Mouse (Mus musculus) intestine, embryonic 14.5 days (tissue): ENCODE data around the gene Hist1h2ah. TPM values are rescaled to one million over a fixed set of nuclear protein-coding genes. Genes with fewer than 3 reads are reported as not detected.
"Not testable (repeated sequence)": the region's sequence is repeated elsewhere in the genome, so short reads cannot be mapped to it uniquely, and the experiment has no call there.

Experiments used
- ATAC-seq: fragments of 200-750 bp; cut with Nextera tagmentation; replicated peaks from 2 replicates; pipeline ENCODE4 v1.8.0; 2017; ENCODE audit warnings: low read depth, moderate number of reproducible peaks, moderate TSS enrichment, moderate library complexity; ENCODE audit not compliant: low FRiP score, low TSS enrichment
- DNase-seq: peaks from one replicate; pipeline ENCODE4 v3.0.0-alpha.2; 2018; ENCODE audit warnings: low spot score
- H3K27ac ChIP-seq: fragments of 300-500 bp; sonication (generic); 2 replicates; pipeline ENCODE4 v1.5.1; 2014; ENCODE audit warnings: low read depth, mild to moderate bottlenecking, control low read depth
- H3K27me3 ChIP-seq: fragments of 300-500 bp; sonication (generic); replicated peaks from 2 replicates; pipeline ENCODE4 v1.6.1; 2014; ENCODE audit warnings: low read length, control low read depth; ENCODE audit not compliant: control insufficient read depth, insufficient read depth
- H3K36me3 ChIP-seq: fragments of 300-500 bp; sonication (generic); 2 replicates; pipeline ENCODE4 v1.6.1; 2014; ENCODE audit warnings: low read length, control low read depth; ENCODE audit not compliant: control insufficient read depth, insufficient read depth
- H3K4me1 ChIP-seq: fragments of 300-500 bp; sonication (generic); replicated peaks from 2 replicates; pipeline ENCODE4 v1.6.1; 2014; ENCODE audit warnings: low read length, control low read depth, mixed read lengths; ENCODE audit not compliant: control insufficient read depth, insufficient read depth
- H3K4me2 ChIP-seq: fragments of 300-500 bp; sonication (generic); 2 replicates; pipeline ENCODE4 v1.6.1; 2014; ENCODE audit warnings: low read length
- H3K4me3 ChIP-seq: fragments of 300-500 bp; sonication (generic); 2 replicates; pipeline ENCODE4 v1.5.1; 2014; ENCODE audit warnings: low read depth, low read length, control low read depth, mixed read lengths
- H3K9ac ChIP-seq: fragments of 300-500 bp; sonication (generic); 2 replicates; pipeline ENCODE4 v1.6.1; 2014; ENCODE audit warnings: mild to moderate bottlenecking, low read length
- H3K9me3 ChIP-seq: fragments of 300-500 bp; sonication (generic); 2 replicates; pipeline ENCODE4 v1.6.1; 2016; ENCODE audit warnings: low read length, control low read depth; ENCODE audit not compliant: control insufficient read depth
- WGBS: fragments of 180-500 bp; shearing (Covaris S2); extraction: QIAGEN DNeasy Blood & Tissue Kit; methylation state at CpG from one replicate; pipeline ENCODE4 v1.1.7; 2014; 5-methylcytosine and 5-hydroxymethylcytosine counted together
- polyA plus RNA-seq: library from polyadenylated mRNA; unstranded; fragments of >200 nt; fragmentation: Nextera tagmentation; extraction: Ambion mirVana; gene quantifications from 2 replicates; pipeline ENCODE4 v1.2.1, GENCODE M21; 2014

Hist1h2ah gene
- polyA plus RNA-seq, 1 experiment from 2014 or later: 19.7 TPM

GRCm38 (mm10) chr13:22049041-22049440, 13.7 kb upstream of the Hist1h2ah start:
- Histone ChIP-seq H3K4me1 (no peaks in the 10 kb centered on the region; the same call in 1 of the 2 replicates), H3K9ac (no peak overlapping the region), H3K9me3 (no peaks in the 10 kb centered on the region), H3K27me3 (no peaks in the 10 kb centered on the region), H3K27ac (no peak overlapping the region), H3K4me2 (no peak overlapping the region), H3K36me3 (no peaks in the 10 kb centered on the region), H3K4me3 (no peak overlapping the region)
- no peak for ATAC-seq
- DNase-seq: no peak
- WGBS: 81% methylated on average over 2 of the region's 2 CpGs

GRCm38 (mm10) chr13:22045311-22045710, 9.9 kb upstream of the Hist1h2ah start:
- H3K4me3 ChIP-seq: no peak overlapping the region
- no peaks in the 10 kb centered on the region for H3K27me3 ChIP-seq
- no peak overlapping the region for H3K9ac ChIP-seq
- no peak overlapping the region for H3K4me2 ChIP-seq
- no peaks in the 10 kb centered on the region for H3K9me3 ChIP-seq
- 65% methylated on average over 2 of the region's 2 CpGs for WGBS
- no peak for ATAC-seq
- no peak for DNase-seq
- no peak overlapping the region for H3K27ac ChIP-seq
- peaks cover under 1% of the 10 kb centered on the region; the same call in 1 of the 2 replicates for H3K4me1 ChIP-seq
- H3K36me3 ChIP-seq: no peaks in the 10 kb centered on the region

GRCm38 (mm10) chr13:22044432-22045155, 9.2 kb upstream of the Hist1h2ah start:
- Histone ChIP-seq H3K4me2 (peak overlapping the region; percentile 60), H3K9ac (no peak overlapping the region), H3K27me3 (no peaks in the 10 kb centered on the region), H3K4me3 (peak overlapping the region; percentile 45), H3K4me1 (peaks cover 8% of the 10 kb centered on the region; the same call in 1 of the 2 replicates), H3K36me3 (no peaks in the 10 kb centered on the region), H3K9me3 (no peaks in the 10 kb centered on the region), H3K27ac (0 out of 2 replicates have a peak overlapping the region, but pooled peaks have one; percentile 74)
- ATAC-seq (no peak), DNase-seq (peak; percentile 51)
- WGBS: 83% methylated on average over 6 of the region's 6 CpGs

- Histone ChIP-seq H3K36me3 (no peaks in the 10 kb centered on the region), H3K27me3 (no peaks in the 10 kb centered on the region), H3K9me3 (no peaks in the 10 kb centered on the region), H3K4me1 (peaks cover 8% of the 10 kb centered on the region; the same call in 1 of the 2 replicates), H3K9ac (peak overlapping the region; percentile 62), H3K27ac (peak overlapping the region; percentile 74), H3K4me3 (peak overlapping the region; percentile 45), H3K4me2 (peak overlapping the region; percentile 60)
- DNase-seq (peak; percentile 69), ATAC-seq (peak; percentile 8)
- 3% methylated on average over 10 of the region's 14 CpGs for WGBS
These were observed 8.4 kb upstream of the Hist1h2ah start for GRCm38 (mm10) chr13:22043503-22044431.

- peak within 1 kb of the TSS; percentile 96 for H3K27ac ChIP-seq
- H3K9me3 ChIP-seq, H3K27me3 ChIP-seq, H3K36me3 ChIP-seq, H3K4me1 ChIP-seq: not testable (repeated sequence)
- peak within 1 kb of the TSS; percentile 70 for H3K9ac ChIP-seq
- peak within 1 kb of the TSS; percentile 60 for H3K4me2 ChIP-seq
- peak within 1 kb of the TSS; percentile 45 for H3K4me3 ChIP-seq
- ATAC-seq (peak; percentile 90), DNase-seq (peak; percentile 87)
- under 1% methylated on average over 39 of the region's 80 CpGs for WGBS
These were observed 7.5 kb upstream of the Hist1h2ah start, which contains the start of the genes Hist1h2ag and Hist1h2bj for GRCm38 (mm10) chr13:22042568-22043502. Gene Hist1h2ag, minus strand, starts transcription at chr13:22042944. Gene Hist1h2bj, plus strand, starts transcription at chr13:22043214.

- DNase-seq: peak; percentile 70
These were observed 6.5 kb upstream of the Hist1h2ah start for GRCm38 (mm10) chr13:22041651-22042567.

GRCm38 (mm10) chr13:22041142-22041536, 5.8 kb upstream of the Hist1h2ah start, which contains the start of gene Hist1h4i:
Gene Hist1h4i, minus strand, starts transcription at chr13:22041362.
- H3K36me3 ChIP-seq, H3K27me3 ChIP-seq, H3K9me3 ChIP-seq: not testable (repeated sequence)
- ATAC-seq: peak; percentile 50
- WGBS: under 1% methylated on average over 22 of the region's 27 CpGs
- peak; percentile 99 for DNase-seq
- Histone ChIP-seq H3K9ac (peak within 1 kb of the TSS; percentile 70), H3K4me1 (peaks cover 16% of the 10 kb centered on the region), H3K27ac (peak within 1 kb of the TSS; percentile 96), H3K4me3 (peak within 1 kb of the TSS; percentile 42), H3K4me2 (peak within 1 kb of the TSS; percentile 59)

More at GRCm38 (mm10) chr13:22041651-22042567, 6.5 kb upstream of the Hist1h2ah start:
- Histone ChIP-seq H3K27ac (peak overlapping the region; percentile 96), H3K4me1 (peaks cover 9% of the 10 kb centered on the region; the same call in 1 of the 2 replicates), H3K4me2 (peak overlapping the region; percentile 59), H3K9me3 (no peaks in the 10 kb centered on the region), H3K9ac (peak overlapping the region; percentile 70), H3K4me3 (peak overlapping the region; percentile 42), H3K36me3 (no peaks in the 10 kb centered on the region), H3K27me3 (no peaks in the 10 kb centered on the region)
- no peak for ATAC-seq
- WGBS: 4% methylated on average over 13 of the region's 13 CpGs
